22 mouse cellular contexts compared by ENCODE assay signal in the genomic region with DNA sequence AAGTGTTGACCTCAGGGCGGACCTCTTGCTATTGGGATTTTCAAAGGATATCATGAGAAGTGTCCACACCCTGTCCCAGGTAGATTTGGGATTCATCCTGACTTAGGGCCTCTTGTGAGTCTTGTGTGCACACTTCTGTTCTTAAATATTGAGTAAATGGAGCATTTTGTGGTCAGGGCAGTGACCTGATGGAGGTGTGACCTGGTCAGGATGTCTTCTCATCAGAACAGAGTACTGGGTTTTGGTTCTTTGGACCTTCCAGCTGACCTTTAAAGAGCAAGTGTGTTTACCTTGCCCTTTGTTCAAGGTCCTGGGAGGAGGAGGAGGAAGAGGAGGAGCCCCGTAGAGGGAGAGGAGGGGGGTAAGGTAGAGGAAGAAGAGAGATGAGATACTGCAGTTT. TPM values are rescaled to one million over a fixed set of nuclear protein-coding genes. Genes with fewer than 3 reads are reported as not detected.
DNase-seq lines count a peak whose midpoint lies in the region; ATAC-seq and TF ChIP-seq lines count a peak whose summit lies in the region.
"Had no signal": no experiment of that assay in that cellular context is flagged by ENCODE, and none has a peak within 500 bp of the region (broad histone marks: within the 10 kb centered on the region; RNA-seq: fewer than 3 reads in every experiment).

No protein-coding gene starts in this region.

- TF ChIP-seq CTCF in gastrocnemius, adult 2 months (IDR thresholded peaks at IDR 0.05), result no peak
- TF ChIP-seq CTCF in heart, postnatal 0 days (IDR thresholded peaks at IDR 0.05; ENCODE audit: low read depth), result no peak

- no peak overlapping the region for H3K9ac ChIP-seq in heart, postnatal 0 days (replicated peaks; ENCODE audit: low read depth, low read length)
- no peak overlapping the region for H3K9ac ChIP-seq in heart, embryonic 12.5 days
- H3K9ac ChIP-seq in lung, embryonic 16.5 days (ENCODE audit: low read length), result no peak overlapping the region
- H3K9ac ChIP-seq: embryonic facial prominence, embryonic 15.5 days; liver, embryonic 13.5 days had no signal

- no peak for TF ChIP-seq EP300 in heart, postnatal 0 days (IDR thresholded peaks at IDR 0.05; ENCODE audit: low read depth)

- H3K36me3 ChIP-seq in heart, postnatal 0 days (replicated peaks; ENCODE audit: control insufficient read depth, insufficient read depth, low read length), result no peaks in the 10 kb centered on the region
- H3K36me3 ChIP-seq in heart, embryonic 12.5 days, result no peaks in the 10 kb centered on the region
- no peaks in the 10 kb centered on the region; the same call in 1 of the 2 replicates for H3K36me3 ChIP-seq in lung, embryonic 16.5 days (ENCODE audit: control insufficient read depth, insufficient read depth, low read length)
- H3K36me3 ChIP-seq: G1E; liver, embryonic 13.5 days had no signal

- H3K4me3 ChIP-seq in gastrocnemius, adult 2 months, result no peak overlapping the region
- no peak overlapping the region for H3K4me3 ChIP-seq in heart, postnatal 0 days (ENCODE audit: low read depth, low read length)
- no peak overlapping the region for H3K4me3 ChIP-seq in heart, embryonic 12.5 days
- H3K4me3 ChIP-seq in lung, embryonic 16.5 days (ENCODE audit: low read length), result no peak overlapping the region
- H3K4me3 ChIP-seq: embryonic facial prominence, embryonic 15.5 days; left cerebral cortex, adult 2 months; limb, embryonic 10.5 days; liver, embryonic 13.5 days had no signal

- H3K27ac ChIP-seq in gastrocnemius, adult 2 months, result peak overlapping the region; percentile 24; the same call in 1 of the 2 replicates
- H3K27ac ChIP-seq in heart, postnatal 0 days (ENCODE audit: low read depth), result peak overlapping the region; percentile 71
- H3K27ac ChIP-seq in heart, embryonic 12.5 days (ENCODE audit: poor library complexity, severe bottlenecking), result no peak overlapping the region
- peak overlapping the region; percentile 19 for H3K27ac ChIP-seq in lung, embryonic 16.5 days (ENCODE audit: low read length)
- H3K27ac ChIP-seq: embryonic facial prominence, embryonic 15.5 days; left cerebral cortex, adult 2 months; limb, embryonic 10.5 days; liver, embryonic 13.5 days had no signal

- no peaks in the 10 kb centered on the region for H3K27me3 ChIP-seq in heart, postnatal 0 days (ENCODE audit: control insufficient read depth, insufficient read depth, low read length)
- no peaks in the 10 kb centered on the region for H3K27me3 ChIP-seq in heart, embryonic 12.5 days (replicated peaks)
- no peaks in the 10 kb centered on the region for H3K27me3 ChIP-seq in lung, embryonic 16.5 days (ENCODE audit: control insufficient read depth, insufficient read depth, low read depth, low read length)
- H3K27me3 ChIP-seq: embryonic facial prominence, embryonic 15.5 days; liver, embryonic 13.5 days had no signal

- no peak for ATAC-seq in heart, postnatal 0 days (ENCODE audit: insufficient read depth, low read depth)
- ATAC-seq in heart, embryonic 12.5 days (ENCODE audit: insufficient number of reproducible peaks, low FRiP score), result no peak
- ATAC-seq in lung, embryonic 16.5 days (ENCODE audit: low read depth), result no peak
- ATAC-seq: forebrain, embryonic 16.5 days had no signal

- no peak for DNase-seq in gastrocnemius, adult 2 months
- no peak for DNase-seq in gastrocnemius, adult 8-10 months (ENCODE audit: low spot score in 2 of 2)
- DNase-seq in heart, postnatal 0 days (ENCODE audit: low spot score), result no peak
- DNase-seq in lung, postnatal 14 days, result no peak
- peak; percentile 1 for DNase-seq in urinary bladder, postnatal 14 days (ENCODE audit: low spot score)
- DNase-seq in urinary bladder, postnatal 25 days (ENCODE audit: low spot score), result no peak
- DNase-seq: adrenal gland, postnatal 36 days; cerebellum, adult 11-12 months; cerebellum, postnatal 14 days; embryo, embryonic 11 days; kidney, adult 8-10 months; liver, embryonic 13.5 days; thymus, adult 18-20 months; thymus, postnatal 4 days had no signal

- intact Hi-C loops in gastrocnemius, adult 2 months (cut with DNase I), result loop anchor here (10.0 kb wide), 2 partner anchors 56 to 106 kb away; no protein-coding TSS in a partner anchor

- peaks cover 42% of the 10 kb centered on the region for H3K4me1 ChIP-seq in heart, postnatal 0 days (ENCODE audit: control insufficient read depth, insufficient read depth)
- H3K4me1 ChIP-seq in heart, embryonic 12.5 days (replicated peaks), result peaks cover 75% of the 10 kb centered on the region
- H3K4me1 ChIP-seq in lung, embryonic 16.5 days (replicated peaks; ENCODE audit: control insufficient read depth, insufficient read depth, low read length), result peaks cover 39% of the 10 kb centered on the region

- H3K4me2 ChIP-seq in heart, postnatal 0 days (ENCODE audit: low read depth, low read length), result no peak overlapping the region
- H3K4me2 ChIP-seq in heart, embryonic 12.5 days, result no peak overlapping the region
- no peak overlapping the region for H3K4me2 ChIP-seq in lung, embryonic 16.5 days (ENCODE audit: low read depth, low read length)
- H3K4me2 ChIP-seq: embryonic facial prominence, embryonic 15.5 days; liver, embryonic 13.5 days had no signal

- H3K9me3 ChIP-seq in heart, postnatal 0 days (replicated peaks; ENCODE audit: control insufficient read depth, low read length), result no peaks in the 10 kb centered on the region
- H3K9me3 ChIP-seq in heart, embryonic 12.5 days (replicated peaks), result no peaks in the 10 kb centered on the region
- no peaks in the 10 kb centered on the region for H3K9me3 ChIP-seq in lung, embryonic 16.5 days (ENCODE audit: control insufficient read depth, low read length)
- H3K9me3 ChIP-seq: embryonic facial prominence, embryonic 15.5 days; limb, embryonic 10.5 days; liver, embryonic 13.5 days had no signal

- 58% methylated on average over 2 of the region's 2 CpGs for WGBS in heart, postnatal 0 days
- WGBS in heart, embryonic 12.5 days, result 66% methylated on average over 2 of the region's 2 CpGs
- 52% methylated on average over 2 of the region's 2 CpGs for whole genome bisulfite sequencing in lung, embryonic 16.5 days

RNA-seq across cellular contexts. Expression of gene Sh3bp4, which starts 9.0 kb away (rescaled TPM):
- total RNA-seq in gastrocnemius, adult 2 months (2021), result 1 to 10 TPM; 2.1 to 4.0 TPM
- total RNA-seq in gastrocnemius, adult 8-10 months (2022), result 1 to 10 TPM; 1.5 to 2.2 (median 2.1) TPM
- 50.6 and 74.8 TPM in 2 replicates for total RNA-seq in heart, postnatal 0 days (2014; rRNA removed; ENCODE audit: low replicate concordance)
- polyA plus RNA-seq in heart, postnatal 0 days (2015; fragmentation: Nextera tagmentation; extraction: Ambion mirVana), result 11.0 and 15.1 TPM in 2 replicates
- 25.8 and 28.1 TPM in 2 replicates for polyA plus RNA-seq in heart, embryonic 12.5 days (2016; fragmentation: Nextera tagmentation; extraction: Ambion mirVana)
- 26.4 and 27.8 TPM in 2 replicates for polyA plus RNA-seq in lung, embryonic 16.5 days (2015; fragmentation: Nextera tagmentation; extraction: Ambion mirVana)
- total RNA-seq: G1E; megakaryocyte-erythroid progenitor cell, adult 5-6 weeks had no signal
- polyA plus RNA-seq: G1E had no signal

Comparison
In these comparisons a context has a peak if more than half of its experiments do, and no peak if none do; other contexts are left out.
1. RNA of gene Sh3bp4, which starts 9.0 kb away (total RNA-seq): 50.6 to 74.8 TPM in heart, postnatal 0 days; 2.1 to 4.0 TPM in gastrocnemius, adult 2 months and 1.5 to 2.2 TPM in gastrocnemius, adult 8-10 months; every median in the first group is over 10 times any median in the second.